Mouse (Mus musculus): ENCODE data around the gene Prpf19. TPM values are rescaled to one million over a fixed set of nuclear protein-coding genes. Genes with fewer than 3 reads are reported as not detected.

Prpf19 gene
- polyA plus RNA-seq, 1 experiment from 2014 or later, result 20.3 TPM

DNA sequence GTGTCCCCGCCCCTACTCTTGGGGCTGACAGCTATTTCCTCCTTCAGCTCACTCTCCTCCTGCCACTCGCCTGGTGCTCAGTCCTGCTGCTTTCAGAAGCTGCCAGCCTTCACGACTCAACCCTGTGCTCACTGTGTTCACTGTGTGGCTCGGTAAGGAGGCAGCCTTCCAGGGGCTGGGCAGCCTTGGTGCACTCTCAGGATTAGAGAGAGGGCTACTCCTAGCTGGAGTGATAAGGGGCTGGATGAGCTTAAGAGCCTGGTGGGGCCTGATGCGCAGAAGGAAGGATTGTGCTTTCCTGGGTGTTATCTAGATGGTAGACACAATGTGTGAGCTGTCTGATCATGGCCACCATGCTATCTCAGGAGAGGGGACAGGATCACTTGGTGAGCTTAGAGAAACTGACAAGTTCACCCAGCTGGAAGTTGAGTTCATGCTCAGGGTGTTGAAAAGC is 42.1 kb downstream of the Prpf19 start, which contains the start of gene Ptgdr2:
Gene Ptgdr2, plus strand, starts transcription at position 51 of the 454 bp plus-strand sequence.
- ATAC-seq, result no peak
- Histone ChIP-seq H3K4me1 (replicated peaks; ENCODE audit: control insufficient read depth, insufficient read depth, low read length) (no peaks in the 10 kb centered on the region; the same call in 1 of the 2 replicates), H3K27me3 (replicated peaks; ENCODE audit: control insufficient read depth, insufficient read depth, low read length) (no peaks in the 10 kb centered on the region), H3K36me3 (ENCODE audit: control insufficient read depth, insufficient read depth) (peaks cover 6% of the 10 kb centered on the region), H3K9ac (ENCODE audit: low read depth, low read length) (no peak within 1 kb of the TSS), H3K4me2 (replicated peaks; ENCODE audit: low read depth) (no peak within 1 kb of the TSS), H3K27ac (ENCODE audit: low read depth, low read length) (no peak within 1 kb of the TSS), H3K9me3 (ENCODE audit: control insufficient read depth) (no peaks in the 10 kb centered on the region), H3K4me3 (ENCODE audit: low read depth, low read length) (no peak within 1 kb of the TSS)
- WGBS, result 32% methylated on average over 5 of the region's 5 CpGs
- TF ChIP-seq CTCF (IDR thresholded peaks at IDR 0.05; ENCODE audit: low read depth), result no peak

DNA sequence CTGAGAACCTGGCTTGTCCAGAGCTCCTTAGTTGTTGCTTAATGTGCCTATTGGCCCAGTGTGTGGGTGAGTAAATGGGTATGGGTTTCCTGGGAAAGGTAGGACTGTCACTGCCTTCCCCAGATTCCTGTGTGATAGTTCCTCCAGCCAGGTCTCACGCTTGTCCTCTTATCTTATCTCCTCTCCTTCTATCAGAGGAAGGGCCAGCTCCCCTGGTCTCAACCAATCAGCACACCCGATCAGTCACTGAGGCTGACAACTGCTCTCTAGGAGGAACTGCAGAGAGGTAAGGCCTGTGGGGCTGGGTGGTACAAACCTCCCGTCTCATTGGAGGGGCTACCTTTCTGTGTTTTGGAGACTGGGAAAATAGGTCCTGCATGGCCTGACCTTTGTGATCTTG is 43.7 kb downstream of the Prpf19 start:
- H3K4me3 ChIP-seq (ENCODE audit: low read depth, low read length), result no peak overlapping the region
- peaks cover 22% of the 10 kb centered on the region for H3K36me3 ChIP-seq (ENCODE audit: control insufficient read depth, insufficient read depth)
- no peak overlapping the region for H3K4me2 ChIP-seq (replicated peaks; ENCODE audit: low read depth)
- no peak overlapping the region for H3K27ac ChIP-seq (ENCODE audit: low read depth, low read length)
- TF ChIP-seq CTCF (IDR thresholded peaks at IDR 0.05; ENCODE audit: low read depth), result no peak
- H3K4me1 ChIP-seq (replicated peaks; ENCODE audit: control insufficient read depth, insufficient read depth, low read length), result no peaks in the 10 kb centered on the region; the same call in 1 of the 2 replicates
- no peaks in the 10 kb centered on the region for H3K27me3 ChIP-seq (replicated peaks; ENCODE audit: control insufficient read depth, insufficient read depth, low read length)
- H3K9ac ChIP-seq (ENCODE audit: low read depth, low read length), result no peak overlapping the region
- no peak for ATAC-seq
- WGBS, result 25% methylated on average over 3 of the region's 3 CpGs
- H3K9me3 ChIP-seq (ENCODE audit: control insufficient read depth), result no peaks in the 10 kb centered on the region

DNA sequence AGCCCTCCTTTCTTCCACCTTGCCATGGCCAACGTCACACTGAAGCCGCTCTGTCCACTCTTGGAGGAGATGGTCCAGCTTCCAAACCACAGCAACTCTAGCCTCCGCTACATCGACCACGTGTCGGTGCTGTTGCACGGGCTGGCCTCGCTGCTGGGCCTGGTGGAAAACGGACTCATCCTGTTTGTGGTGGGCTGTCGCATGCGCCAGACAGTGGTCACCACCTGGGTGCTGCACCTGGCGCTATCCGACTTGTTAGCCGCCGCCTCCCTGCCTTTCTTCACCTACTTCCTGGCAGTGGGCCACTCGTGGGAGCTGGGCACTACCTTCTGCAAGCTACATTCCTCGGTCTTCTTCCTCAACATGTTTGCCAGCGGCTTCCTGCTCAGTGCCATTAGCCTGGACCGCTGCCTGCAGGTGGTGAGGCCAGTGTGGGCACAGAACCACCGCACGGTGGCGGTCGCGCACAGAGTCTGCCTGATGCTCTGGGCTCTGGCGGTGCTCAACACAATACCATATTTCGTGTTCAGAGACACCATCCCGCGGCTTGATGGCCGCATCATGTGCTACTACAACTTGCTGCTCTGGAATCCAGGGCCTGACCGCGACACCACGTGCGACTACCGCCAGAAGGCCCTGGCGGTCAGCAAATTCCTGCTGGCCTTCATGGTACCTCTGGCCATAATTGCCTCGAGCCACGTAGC is 45.2 kb downstream of the Prpf19 start:
- TF ChIP-seq CTCF (IDR thresholded peaks at IDR 0.05; ENCODE audit: low read depth), result peak; percentile 92
- Histone ChIP-seq H3K9me3 (ENCODE audit: control insufficient read depth) (no peaks in the 10 kb centered on the region), H3K4me3 (ENCODE audit: low read depth, low read length) (peak overlapping the region; percentile 21), H3K27me3 (replicated peaks; ENCODE audit: control insufficient read depth, insufficient read depth, low read length) (no peaks in the 10 kb centered on the region), H3K4me2 (replicated peaks; ENCODE audit: low read depth) (peak overlapping the region; percentile 57), H3K36me3 (ENCODE audit: control insufficient read depth, insufficient read depth) (peaks cover 36% of the 10 kb centered on the region), H3K9ac (ENCODE audit: low read depth, low read length) (no peak overlapping the region), H3K27ac (ENCODE audit: low read depth, low read length) (no peak overlapping the region), H3K4me1 (replicated peaks; ENCODE audit: control insufficient read depth, insufficient read depth, low read length) (no peaks in the 10 kb centered on the region; the same call in 1 of the 2 replicates)
- WGBS, result 24% methylated on average over 37 of the region's 37 CpGs
- ATAC-seq, result peak; percentile 85

DNA sequence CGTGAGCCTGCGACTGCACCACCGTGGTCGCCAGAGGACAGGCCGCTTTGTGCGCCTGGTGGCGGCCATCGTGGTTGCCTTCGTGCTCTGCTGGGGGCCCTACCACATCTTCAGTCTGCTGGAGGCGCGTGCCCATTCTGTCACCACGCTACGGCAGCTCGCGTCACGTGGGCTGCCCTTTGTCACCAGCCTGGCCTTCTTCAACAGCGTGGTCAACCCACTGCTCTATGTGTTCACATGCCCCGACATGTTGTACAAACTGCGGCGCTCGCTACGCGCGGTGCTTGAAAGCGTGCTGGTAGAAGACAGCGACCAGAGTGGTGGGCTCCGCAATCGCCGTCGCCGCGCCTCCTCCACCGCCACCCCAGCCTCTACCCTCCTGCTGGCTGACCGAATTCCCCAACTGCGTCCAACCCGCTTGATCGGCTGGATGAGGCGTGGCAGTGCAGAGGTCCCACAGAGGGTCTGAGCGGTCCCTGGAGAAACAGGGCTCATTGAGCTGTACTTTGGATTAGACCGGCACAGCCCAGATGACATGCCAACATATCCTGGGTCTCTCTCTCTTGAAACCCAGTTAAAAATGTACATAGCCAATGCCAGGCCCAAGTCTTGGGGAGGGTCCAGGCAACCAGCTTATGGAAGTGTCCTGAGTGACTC is 45.9 kb downstream of the Prpf19 start:
- H3K9me3 ChIP-seq (ENCODE audit: control insufficient read depth), result no peaks in the 10 kb centered on the region
- peaks cover 40% of the 10 kb centered on the region for H3K36me3 ChIP-seq (ENCODE audit: control insufficient read depth, insufficient read depth)
- H3K9ac ChIP-seq (ENCODE audit: low read depth, low read length), result no peak overlapping the region
- H3K4me3 ChIP-seq (ENCODE audit: low read depth, low read length), result peak overlapping the region; percentile 21
- peak; percentile 55 for ATAC-seq
- no peaks in the 10 kb centered on the region; the same call in 1 of the 2 replicates for H3K4me1 ChIP-seq (replicated peaks; ENCODE audit: control insufficient read depth, insufficient read depth, low read length)
- no peaks in the 10 kb centered on the region for H3K27me3 ChIP-seq (replicated peaks; ENCODE audit: control insufficient read depth, insufficient read depth, low read length)
- 10% methylated on average over 40 of the region's 40 CpGs for WGBS
- H3K27ac ChIP-seq (ENCODE audit: low read depth, low read length), result no peak overlapping the region
- no peak for TF ChIP-seq CTCF (IDR thresholded peaks at IDR 0.05; ENCODE audit: low read depth)
- H3K4me2 ChIP-seq (replicated peaks; ENCODE audit: low read depth), result peak overlapping the region; percentile 57

DNA sequence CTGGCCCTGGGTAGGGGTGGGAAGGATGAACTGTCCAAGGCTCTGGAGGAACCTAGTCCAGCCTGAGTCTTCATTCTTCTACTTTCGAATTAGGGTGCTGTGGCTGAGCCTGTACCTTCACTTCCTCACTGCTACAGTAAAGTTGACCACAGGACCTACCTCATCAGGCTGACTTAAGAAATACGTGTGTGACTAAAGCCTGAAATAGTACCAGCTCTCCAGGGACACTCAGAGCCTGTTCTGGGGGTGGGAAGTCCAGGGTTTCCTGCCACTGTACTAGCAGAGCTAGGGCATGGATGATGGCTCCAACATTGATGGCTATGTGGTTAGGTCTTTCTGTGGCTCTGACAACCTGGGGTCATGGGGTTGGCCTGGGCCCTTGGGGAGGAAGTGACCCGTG is 48.9 kb downstream of the Prpf19 start:
- H3K27me3 ChIP-seq (replicated peaks; ENCODE audit: control insufficient read depth, insufficient read depth, low read length), result no peaks in the 10 kb centered on the region
- ATAC-seq, result no peak
- TF ChIP-seq CTCF (IDR thresholded peaks at IDR 0.05; ENCODE audit: low read depth), result no peak
- no peak overlapping the region for H3K27ac ChIP-seq (ENCODE audit: low read depth, low read length)
- 83% methylated on average over 3 of the region's 3 CpGs for WGBS
- no peak overlapping the region for H3K9ac ChIP-seq (ENCODE audit: low read depth, low read length)
- peaks cover 5% of the 10 kb centered on the region; the same call in 1 of the 2 replicates for H3K4me1 ChIP-seq (replicated peaks; ENCODE audit: control insufficient read depth, insufficient read depth, low read length)
- H3K9me3 ChIP-seq (ENCODE audit: control insufficient read depth), result no peaks in the 10 kb centered on the region
- no peak overlapping the region for H3K4me3 ChIP-seq (ENCODE audit: low read depth, low read length)
- H3K36me3 ChIP-seq (ENCODE audit: control insufficient read depth, insufficient read depth), result peaks cover 40% of the 10 kb centered on the region
- H3K4me2 ChIP-seq (replicated peaks; ENCODE audit: low read depth), result no peak overlapping the region

DNA sequence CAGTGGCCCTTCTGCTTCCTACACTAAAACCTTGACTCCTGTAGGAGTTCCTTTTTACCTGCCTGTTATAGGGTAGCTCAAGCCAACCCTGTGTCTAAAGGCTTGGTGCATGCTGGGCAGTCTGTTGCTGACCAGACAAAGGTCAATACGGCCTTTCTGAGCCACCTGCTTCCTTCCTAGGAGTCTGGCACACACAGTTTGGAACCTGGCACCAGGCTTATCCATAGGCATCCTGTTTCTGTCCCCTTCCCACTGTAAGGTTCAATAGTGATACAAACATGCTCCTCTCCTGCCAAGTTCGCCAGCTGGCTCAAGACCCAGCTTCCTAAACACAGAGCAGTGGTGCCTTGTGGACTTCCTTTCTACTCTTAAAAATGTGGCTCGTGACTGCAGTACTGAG is 51.5 kb downstream of the Prpf19 start:
- 75% methylated on average over 3 of the region's 3 CpGs for WGBS
- no peaks in the 10 kb centered on the region for H3K27me3 ChIP-seq (replicated peaks; ENCODE audit: control insufficient read depth, insufficient read depth, low read length)
- H3K4me2 ChIP-seq (replicated peaks; ENCODE audit: low read depth), result peak overlapping the region; percentile 87; the same call in 1 of the 2 replicates
- no peak overlapping the region; the same call in 1 of the 2 replicates for H3K27ac ChIP-seq (ENCODE audit: low read depth, low read length)
- H3K9ac ChIP-seq (ENCODE audit: low read depth, low read length), result no peak overlapping the region
- no peak for ATAC-seq
- H3K9me3 ChIP-seq (ENCODE audit: control insufficient read depth), result no peaks in the 10 kb centered on the region
- no peak for TF ChIP-seq CTCF (IDR thresholded peaks at IDR 0.05; ENCODE audit: low read depth)
- H3K36me3 ChIP-seq (ENCODE audit: control insufficient read depth, insufficient read depth), result peaks cover 40% of the 10 kb centered on the region
- H3K4me3 ChIP-seq (ENCODE audit: low read depth, low read length), result no peak overlapping the region
- 0 out of 2 replicates have a peak, but pooled peaks cover 8% of the 10 kb centered on the region for H3K4me1 ChIP-seq (replicated peaks; ENCODE audit: control insufficient read depth, insufficient read depth, low read length)

All from intestine, postnatal 0 days (tissue).